Mouse (Mus musculus) CH12.LX (cell line): ENCODE results near the gene Serpina12. TPM values are rescaled to one million over a fixed set of nuclear protein-coding genes. Genes with fewer than 3 reads are reported as not detected.

Experiments used
- DNase-seq: peaks from one replicate; pipeline ENCODE4 v3.0.0-alpha.2; 2013; ENCODE audit errors: extremely low read depth
- H3K27ac ChIP-seq: 2 replicates; pipeline ENCODE4 v1.5.1; 2012; ENCODE audit warnings: low read depth, mild to moderate bottlenecking, control low read depth, moderate library complexity; ENCODE audit not compliant: insufficient read depth
- H3K27me3 ChIP-seq: replicated peaks from 2 replicates; pipeline ENCODE3; 2012; ENCODE audit warnings: inconsistent platforms
- H3K36me3 ChIP-seq, 2 experiments: replicated peaks in 1 of 2; 2 replicates each; pipeline versions ENCODE3 to v1.6.1; 2012; ENCODE audit warnings: inconsistent platforms in 1 of 2, low read length in 1 of 2, mild to moderate bottlenecking in 1 of 2, mixed read lengths in 1 of 2, moderate library complexity in 1 of 2; ENCODE audit not compliant: control insufficient read depth in 1 of 2, insufficient read depth in 1 of 2
- H3K4me1 ChIP-seq, 2 experiments: 2 replicates each; pipeline ENCODE4 v1.6.1; 2012; ENCODE audit warnings: inconsistent platforms in 1 of 2, moderate library complexity in 1 of 2; ENCODE audit not compliant: insufficient read depth in 2 of 2, control insufficient read depth in 1 of 2
- H3K4me2 ChIP-seq: 2 replicates; pipeline ENCODE4 v1.6.1; 2012; ENCODE audit warnings: low read depth, mild to moderate bottlenecking, control low read depth; ENCODE audit not compliant: poor library complexity, insufficient read depth, severe bottlenecking
- H3K4me3 ChIP-seq, 3 experiments: fragments of 150-350 bp in 1 of 3; sonication (generic) in 1 of 3; replicated peaks in 1 of 3; 2 replicates each; pipeline versions ENCODE3 to v1.5.1; 2011 to 2012; ENCODE audit warnings: low read depth in 2 of 3, low read length in 2 of 3, mild to moderate bottlenecking in 2 of 3, moderate library complexity in 2 of 3, control low read depth in 1 of 3, improper control_type of control experiment in 1 of 3, inconsistent platforms in 1 of 3, mixed read lengths in 1 of 3; ENCODE audit not compliant: poor library complexity in 1 of 3
- H3K79me2 ChIP-seq: replicated peaks from 2 replicates; pipeline ENCODE4 v1.6.1; 2012; ENCODE audit warnings: mild to moderate bottlenecking, moderate library complexity; ENCODE audit not compliant: control insufficient read depth, poor library complexity, insufficient read depth, severe bottlenecking; ENCODE audit errors: extremely low read depth
- H3K9ac ChIP-seq: 2 replicates; pipeline ENCODE4 v1.6.1; 2012; ENCODE audit warnings: low read depth, mild to moderate bottlenecking, control low read depth, moderate library complexity; ENCODE audit not compliant: insufficient read depth
- H3K9me3 ChIP-seq: replicated peaks from 2 replicates; pipeline ENCODE3; 2012; ENCODE audit warnings: low read length, inconsistent platforms, mixed read lengths
- BHLHE40 ChIP-seq: IDR thresholded peaks from 2 replicates; pipeline ENCODE4 v1.6.1; 2011; ENCODE audit warnings: mild to moderate bottlenecking, low read depth, low read length, improper control_type of control experiment
- CHD1 ChIP-seq: IDR thresholded peaks from 2 replicates; pipeline ENCODE4 v1.6.1; 2012; ENCODE audit warnings: low read depth, low read length, improper control_type of control experiment, inconsistent platforms
- CHD2 ChIP-seq: IDR thresholded peaks from 2 replicates; pipeline ENCODE4 v1.6.1; 2011; ENCODE audit warnings: low read length, improper control_type of control experiment
- E2F4 ChIP-seq: IDR thresholded peaks from 2 replicates; pipeline ENCODE4 v1.6.1; 2011; ENCODE audit warnings: low read depth, low read length, improper control_type of control experiment; ENCODE audit not compliant: insufficient replicate concordance
- ELF1 ChIP-seq: IDR thresholded peaks from 2 replicates; pipeline ENCODE4 v1.6.1; 2014; ENCODE audit warnings: low read depth, mild to moderate bottlenecking, inconsistent platforms, low read length, improper control_type of control experiment
- EP300 ChIP-seq: IDR thresholded peaks from 2 replicates; pipeline ENCODE4 v1.6.1; 2011; ENCODE audit warnings: low read length, improper control_type of control experiment
- ETS1 ChIP-seq: conservative IDR thresholded peaks from 2 replicates; pipeline ENCODE4 v1.6.1; 2012; ENCODE audit warnings: low read depth, mild to moderate bottlenecking, inconsistent platforms, low read length, improper control_type of control experiment, moderate library complexity
- GABPA ChIP-seq: IDR thresholded peaks from 2 replicates; pipeline ENCODE4 v1.6.1; 2012; ENCODE audit warnings: low read depth, low read length, improper control_type of control experiment, inconsistent platforms; ENCODE audit not compliant: insufficient replicate concordance
- IRF4 ChIP-seq: IDR thresholded peaks from 2 replicates; pipeline ENCODE4 v1.6.1; 2014; ENCODE audit warnings: low read depth, mild to moderate bottlenecking, inconsistent platforms, low read length, improper control_type of control experiment
- JUND ChIP-seq: conservative IDR thresholded peaks from 2 replicates; pipeline ENCODE4 v1.6.1; 2011; ENCODE audit warnings: low read depth, low read length, improper control_type of control experiment
- KAT2A ChIP-seq: IDR thresholded peaks from 2 replicates; pipeline ENCODE4 v1.6.1; 2012; ENCODE audit warnings: low read length, improper control_type of control experiment, inconsistent platforms; ENCODE audit not compliant: insufficient replicate concordance
- MAX ChIP-seq: IDR thresholded peaks from 2 replicates; pipeline ENCODE4 v1.6.1; 2011; ENCODE audit warnings: low read length, improper control_type of control experiment
- MAZ ChIP-seq: IDR thresholded peaks from 2 replicates; pipeline ENCODE4 v1.6.1; 2012; ENCODE audit warnings: low read depth, mild to moderate bottlenecking, inconsistent platforms, low read length, improper control_type of control experiment, moderate library complexity
- MXI1 ChIP-seq: IDR thresholded peaks from 2 replicates; pipeline ENCODE4 v1.6.1; 2011; ENCODE audit warnings: mild to moderate bottlenecking, low read depth, low read length, improper control_type of control experiment
- NELFE ChIP-seq: IDR thresholded peaks from 2 replicates; pipeline ENCODE4 v1.6.1; 2011; ENCODE audit warnings: low read depth, low read length, improper control_type of control experiment
- PAX5 ChIP-seq: IDR thresholded peaks from 2 replicates; pipeline ENCODE4 v1.6.1; 2012; ENCODE audit warnings: low read length, inconsistent platforms, mixed read lengths
- POLR2A ChIP-seq: IDR thresholded peaks from 2 replicates; pipeline ENCODE4 v1.6.1; 2011; ENCODE audit warnings: low read depth, mild to moderate bottlenecking, improper control_type of control experiment, low read length
- POLR2AphosphoS2 ChIP-seq: IDR thresholded peaks from 2 replicates; pipeline ENCODE4 v1.6.1; 2011; ENCODE audit warnings: low read depth, low read length, improper control_type of control experiment
- RAD21 ChIP-seq: IDR thresholded peaks from 2 replicates; pipeline ENCODE4 v1.6.1; 2011; ENCODE audit warnings: low read depth, mild to moderate bottlenecking, low read length, improper control_type of control experiment, moderate library complexity
- TBP ChIP-seq: conservative IDR thresholded peaks from 2 replicates; pipeline ENCODE4 v1.6.1; 2011; ENCODE audit warnings: low read depth, low read length, improper control_type of control experiment
- UBTF ChIP-seq: IDR thresholded peaks from 2 replicates; pipeline ENCODE4 v1.6.1; 2012; ENCODE audit warnings: low read depth, mild to moderate bottlenecking, inconsistent platforms, low read length, improper control_type of control experiment, moderate library complexity
- USF2 ChIP-seq: conservative IDR thresholded peaks from 2 replicates; pipeline ENCODE4 v1.6.1; 2011; ENCODE audit warnings: low read depth, low read length, improper control_type of control experiment
- ZKSCAN1 ChIP-seq: IDR thresholded peaks from 2 replicates; pipeline ENCODE4 v1.6.1; 2012; ENCODE audit warnings: low read depth, inconsistent platforms, low read length, improper control_type of control experiment, borderline replicate concordance
- ZMIZ1 ChIP-seq: IDR thresholded peaks from 2 replicates; pipeline ENCODE4 v1.6.1; 2012; ENCODE audit warnings: low read depth, mild to moderate bottlenecking, inconsistent platforms, low read length, improper control_type of control experiment
- ZNF384 ChIP-seq: IDR thresholded peaks from 2 replicates; pipeline ENCODE4 v1.6.1; 2012; ENCODE audit warnings: low read depth, low read length, improper control_type of control experiment, inconsistent platforms
- dilution Hi-C: fragments of 300-500 bp; cut with MboI; formaldehyde crosslinking; loops from 2 replicates; pipeline ENCODE4 v1.14.3; 2020; ENCODE audit warnings: low sequenced_read_pairs; ENCODE audit not compliant: extremely low pct_unique_long_range_greater_than_20kb, extremely low pct_ligation_motif_present
- in situ Hi-C: fragments of 300-500 bp; cut with MboI; formaldehyde crosslinking; loops from 3 replicates; pipeline ENCODE4 v1.14.3; 2019; ENCODE audit warnings: low sequenced_read_pairs, low pct_ligation_motif_present, low pct_unique_long_range_greater_than_20kb, mixed read lengths
- polyA plus RNA-seq: library from polyadenylated mRNA; unstranded; fragments of >175 nt; gene quantifications from 2 replicates; pipeline ENCODE4 v1.2.1, GENCODE M21; 2012; ENCODE audit warnings: low read depth; ENCODE audit not compliant: insufficient read length
- total RNA-seq, 2 experiments: library from RNA; depleted of rRNA; stranded (reverse); fragments of 300-350 nt in 1 of 2; fragments of >200 nt in 1 of 2; gene quantifications; 2 replicates each; pipeline ENCODE4 v1.2.3; 2012 to 2014

Serpina12 gene
- total and polyA plus RNA-seq, 3 experiments = 0.09 TPM; not detected in 2

- in situ Hi-C loops = no loop called here
Observed at GRCm38 (mm10) chr12:104055755-104056154, 11.5 kb upstream of the Serpina12 start.

GRCm38 (mm10) chr12:104053995-104054394 lies 9.8 kb upstream of the Serpina12 start:
- Histone ChIP-seq H3K27ac (no peak overlapping the region), H3K79me2 (no peaks in the 10 kb centered on the region), H3K27me3 (peaks cover 9% of the 10 kb centered on the region), H3K4me2 (no peak overlapping the region), H3K9ac (no peak overlapping the region), H3K4me1 (peaks cover 10 to 17% of the 10 kb centered on the region in 2 experiments), H3K4me3 (no peak overlapping the region), H3K9me3 (peaks cover 2% of the 10 kb centered on the region), H3K36me3 (no peaks in the 10 kb centered on the region)
- no peak for DNase-seq
- TF ChIP-seq RAD21 (no peak), IRF4 (no peak), JUND (no peak), POLR2AphosphoS2 (no peak), MAZ (no peak), UBTF (no peak), ELF1 (no peak), MAX (no peak), USF2 (no peak), PAX5 (no peak), BHLHE40 (no peak), CHD2 (no peak), ZNF384 (no peak), ZKSCAN1 (no peak)
- in situ Hi-C loops = no loop called here
- dilution Hi-C loops = no loop called here

More at GRCm38 (mm10) chr12:104055755-104056154, 11.5 kb upstream of the Serpina12 start:
- no peaks in the 10 kb centered on the region for H3K79me2 ChIP-seq
- H3K4me3 ChIP-seq = no peak overlapping the region
- H3K4me2 ChIP-seq = no peak overlapping the region
- H3K9ac ChIP-seq = no peak overlapping the region
- peaks cover 12 to 28% of the 10 kb centered on the region in 2 experiments for H3K4me1 ChIP-seq
- DNase-seq = no peak
- H3K9me3 ChIP-seq = peaks cover 2% of the 10 kb centered on the region
- H3K36me3 ChIP-seq = no peaks in the 10 kb centered on the region
- H3K27me3 ChIP-seq = peaks cover 9% of the 10 kb centered on the region
- TF ChIP-seq E2F4 (no peak), IRF4 (no peak), CHD2 (no peak), KAT2A (no peak), BHLHE40 (no peak), CHD1 (no peak), POLR2A (no peak), MXI1 (no peak), ZMIZ1 (no peak), RAD21 (no peak), NELFE (no peak), EP300 (no peak), ELF1 (no peak), TBP (no peak), GABPA (no peak), ETS1 (no peak)
- dilution Hi-C loops = no loop called here
- H3K27ac ChIP-seq = no peak overlapping the region
